Mouse (Mus musculus) heart, postnatal 36 days (tissue): ENCODE data around the gene Gm29609. TPM values are rescaled to one million over a fixed set of nuclear protein-coding genes. Genes with fewer than 3 reads are reported as not detected.

Source experiments
- total RNA-seq, 2 experiments: library from RNA; stranded (reverse); gene quantifications; 2 replicates each; pipeline ENCODE4 v1.2.3; 2021

The Gm29609 gene
- total RNA-seq, 2 experiments from 2014 or later: 0.68 to 1.6 TPM

Other genes with a start within 250 kb of the Gm29609 start
- under 1 TPM; 0.70 to 0.89 TPM for gene Cgref1, start 234.3 kb downstream of the Gm29609 start, total RNA-seq
- gene Preb, start 219.6 kb downstream of the Gm29609 start, total RNA-seq: 10 to 100 TPM; 81.0 to 86.9 TPM
- 1 to 10 TPM in 1 of 2 experiments, under 1 TPM in 1; 0.64 to 1.7 TPM for gene Tcf23, start 211.2 kb downstream of the Gm29609 start, total RNA-seq
- 10 to 100 TPM; 50.5 to 57.3 TPM for gene Atraid, start 131.6 kb downstream of the Gm29609 start, total RNA-seq
- 10 to 100 TPM; 11.0 to 12.1 TPM for gene Slc5a6, start 131.0 kb downstream of the Gm29609 start, total RNA-seq
- 10 to 100 TPM; 14.5 to 15.6 TPM for gene Cad, start 125.1 kb downstream of the Gm29609 start, total RNA-seq
- gene Dnajc5g, start 73.6 kb downstream of the Gm29609 start, total RNA-seq: not detected
- gene Slc30a3, start 71.7 kb downstream of the Gm29609 start, total RNA-seq: not detected
- 100 to 1,000 TPM; 249 to 297 TPM for gene Trim54, start 63.2 kb downstream of the Gm29609 start, total RNA-seq
- not detected for gene Ucn, start 41.1 kb downstream of the Gm29609 start, total RNA-seq
- gene Mpv17, start 25.7 kb downstream of the Gm29609 start, total RNA-seq: 10 to 100 TPM; 50.7 to 52.0 TPM
- gene Gtf3c2, start 233 bp upstream of the Gm29609 start, total RNA-seq: 10 to 100 TPM; 31.0 to 31.4 TPM
- gene Snx17, start 13.3 kb upstream of the Gm29609 start, total RNA-seq: 10 to 100 TPM; 61.8 to 64.6 TPM
- gene Eif2b4, start 13.5 kb upstream of the Gm29609 start, total RNA-seq: 10 to 100 TPM; 49.7 to 55.9 TPM
- 10 to 100 TPM in 1 of 2 experiments, 1 to 10 TPM in 1; 7.9 to 10.3 TPM for gene Zfp513, start 22.4 kb upstream of the Gm29609 start, total RNA-seq
- 10 to 100 TPM; 50.3 to 58.7 TPM for gene Ppm1g, start 40.8 kb upstream of the Gm29609 start, total RNA-seq
- gene Nrbp1, start 61.0 kb upstream of the Gm29609 start, total RNA-seq: 10 to 100 TPM; 85.4 to 88.1 TPM
- gene Gm9970, start 61.3 kb upstream of the Gm29609 start, total RNA-seq: not detected
- 1 to 10 TPM; 1.7 to 2.7 TPM for gene Krtcap3, start 71.8 kb upstream of the Gm29609 start, total RNA-seq
- 10 to 100 TPM; 36.8 to 43.6 TPM for gene Ift172, start 111.2 kb upstream of the Gm29609 start, total RNA-seq
- gene Fndc4, start 116.2 kb upstream of the Gm29609 start, total RNA-seq: 1 to 10 TPM; 1.6 to 3.7 TPM
- not detected for gene Gckr, start 117.5 kb upstream of the Gm29609 start, total RNA-seq